Mouse (Mus musculus): ENCODE measurements around the gene Gpm6b. TPM values are rescaled to one million over a fixed set of nuclear protein-coding genes. Genes with fewer than 3 reads are reported as not detected.

The Gpm6b gene
- polyA plus RNA-seq, 1 experiment from 2014 or later, result 47.4 TPM

GRCm38 (mm10) chrX:166359927-166360440 is 121.3 kb downstream of the Gpm6b start:
- ATAC-seq (ENCODE audit: low read depth), result no peak
- Histone ChIP-seq H3K4me3 (ENCODE audit: low read length) (no peak overlapping the region), H3K36me3 (ENCODE audit: control insufficient read depth, insufficient read depth, low read length) (no peaks in the 10 kb centered on the region), H3K4me1 (replicated peaks; ENCODE audit: control insufficient read depth, insufficient read depth, low read length) (no peaks in the 10 kb centered on the region), H3K27me3 (ENCODE audit: control insufficient read depth, insufficient read depth, low read depth, low read length) (no peaks in the 10 kb centered on the region), H3K9me3 (ENCODE audit: control insufficient read depth, low read length) (no peaks in the 10 kb centered on the region), H3K9ac (ENCODE audit: low read length) (no peak overlapping the region), H3K27ac (ENCODE audit: low read length) (no peak overlapping the region), H3K4me2 (ENCODE audit: low read depth, low read length) (no peak overlapping the region)
- WGBS, result 71% methylated on average over 2 of the region's 2 CpGs

GRCm38 (mm10) chrX:166360455-166360854 is 121.7 kb downstream of the Gpm6b start:
- no peak for ATAC-seq (ENCODE audit: low read depth)

GRCm38 (mm10) chrX:166365458-166366213 is 126.9 kb downstream of the Gpm6b start:
- H3K27ac ChIP-seq (ENCODE audit: low read length), result no peak overlapping the region
- no peaks in the 10 kb centered on the region for H3K9me3 ChIP-seq (ENCODE audit: control insufficient read depth, low read length)
- H3K36me3 ChIP-seq (ENCODE audit: control insufficient read depth, insufficient read depth, low read length), result no peaks in the 10 kb centered on the region
- no peak overlapping the region for H3K9ac ChIP-seq (ENCODE audit: low read length)
- H3K4me2 ChIP-seq (ENCODE audit: low read depth, low read length), result no peak overlapping the region
- H3K27me3 ChIP-seq (ENCODE audit: control insufficient read depth, insufficient read depth, low read depth, low read length), result 0 out of 2 replicates have a peak, but pooled peaks cover 2% of the 10 kb centered on the region
- no peaks in the 10 kb centered on the region for H3K4me1 ChIP-seq (replicated peaks; ENCODE audit: control insufficient read depth, insufficient read depth, low read length)
- no peak for ATAC-seq (ENCODE audit: low read depth)
- no peak overlapping the region for H3K4me3 ChIP-seq (ENCODE audit: low read length)
- WGBS, result 74% methylated on average over 8 of the region's 8 CpGs

More at GRCm38 (mm10) chrX:166360455-166360854, 121.7 kb downstream of the Gpm6b start:
- no peak overlapping the region for H3K4me2 ChIP-seq (ENCODE audit: low read depth, low read length)
- H3K9me3 ChIP-seq (ENCODE audit: control insufficient read depth, low read length), result no peaks in the 10 kb centered on the region
- H3K4me3 ChIP-seq (ENCODE audit: low read length), result no peak overlapping the region
- H3K36me3 ChIP-seq (ENCODE audit: control insufficient read depth, insufficient read depth, low read length), result no peaks in the 10 kb centered on the region
- 79% methylated on average over 4 of the region's 4 CpGs for WGBS
- H3K27ac ChIP-seq (ENCODE audit: low read length), result no peak overlapping the region
- H3K4me1 ChIP-seq (replicated peaks; ENCODE audit: control insufficient read depth, insufficient read depth, low read length), result no peaks in the 10 kb centered on the region
- no peak overlapping the region for H3K9ac ChIP-seq (ENCODE audit: low read length)
- no peaks in the 10 kb centered on the region for H3K27me3 ChIP-seq (ENCODE audit: control insufficient read depth, insufficient read depth, low read depth, low read length)

GRCm38 (mm10) chrX:166376681-166377328 is 138.1 kb downstream of the Gpm6b start:
- no peaks in the 10 kb centered on the region for H3K36me3 ChIP-seq (ENCODE audit: control insufficient read depth, insufficient read depth, low read length)
- H3K27me3 ChIP-seq (ENCODE audit: control insufficient read depth, insufficient read depth, low read depth, low read length), result no peaks in the 10 kb centered on the region
- WGBS, result 70% methylated on average over 9 of the region's 9 CpGs
- H3K9ac ChIP-seq (ENCODE audit: low read length), result no peak overlapping the region
- no peak for ATAC-seq (ENCODE audit: low read depth)
- no peak overlapping the region for H3K27ac ChIP-seq (ENCODE audit: low read length)
- H3K4me2 ChIP-seq (ENCODE audit: low read depth, low read length), result no peak overlapping the region
- no peaks in the 10 kb centered on the region for H3K9me3 ChIP-seq (ENCODE audit: control insufficient read depth, low read length)
- no peak overlapping the region for H3K4me3 ChIP-seq (ENCODE audit: low read length)
- H3K4me1 ChIP-seq (replicated peaks; ENCODE audit: control insufficient read depth, insufficient read depth, low read length), result no peaks in the 10 kb centered on the region

GRCm38 (mm10) chrX:166378652-166379051 is 139.9 kb downstream of the Gpm6b start:
- H3K4me3 ChIP-seq (ENCODE audit: low read length), result no peak overlapping the region
- no peaks in the 10 kb centered on the region; the same call in 1 of the 2 replicates for H3K27me3 ChIP-seq (ENCODE audit: control insufficient read depth, insufficient read depth, low read depth, low read length)
- 81% methylated on average over 5 of the region's 5 CpGs for WGBS
- H3K9ac ChIP-seq (ENCODE audit: low read length), result no peak overlapping the region
- H3K9me3 ChIP-seq (ENCODE audit: control insufficient read depth, low read length), result no peaks in the 10 kb centered on the region
- ATAC-seq (ENCODE audit: low read depth), result no peak
- no peak overlapping the region for H3K27ac ChIP-seq (ENCODE audit: low read length)
- no peaks in the 10 kb centered on the region for H3K4me1 ChIP-seq (replicated peaks; ENCODE audit: control insufficient read depth, insufficient read depth, low read length)
- no peaks in the 10 kb centered on the region for H3K36me3 ChIP-seq (ENCODE audit: control insufficient read depth, insufficient read depth, low read length)
- H3K4me2 ChIP-seq (ENCODE audit: low read depth, low read length), result no peak overlapping the region

GRCm38 (mm10) chrX:166383606-166384005 is 144.9 kb downstream of the Gpm6b start:
- no peak for ATAC-seq (ENCODE audit: low read depth)
- Histone ChIP-seq H3K4me1 (replicated peaks; ENCODE audit: control insufficient read depth, insufficient read depth, low read length) (no peaks in the 10 kb centered on the region), H3K36me3 (ENCODE audit: control insufficient read depth, insufficient read depth, low read length) (no peaks in the 10 kb centered on the region), H3K4me3 (ENCODE audit: low read length) (no peak overlapping the region), H3K27me3 (ENCODE audit: control insufficient read depth, insufficient read depth, low read depth, low read length) (no peaks in the 10 kb centered on the region; the same call in 1 of the 2 replicates), H3K27ac (ENCODE audit: low read length) (no peak overlapping the region), H3K9me3 (ENCODE audit: control insufficient read depth, low read length) (no peaks in the 10 kb centered on the region), H3K4me2 (ENCODE audit: low read depth, low read length) (no peak overlapping the region), H3K9ac (ENCODE audit: low read length) (no peak overlapping the region)
- 77% methylated on average over 2 of the region's 2 CpGs for WGBS

- 44% methylated on average over 3 of the region's 3 CpGs for WGBS
- no peak overlapping the region for H3K27ac ChIP-seq (ENCODE audit: low read length)
- no peaks in the 10 kb centered on the region for H3K4me1 ChIP-seq (replicated peaks; ENCODE audit: control insufficient read depth, insufficient read depth, low read length)
- H3K9ac ChIP-seq (ENCODE audit: low read length), result no peak overlapping the region
- H3K4me3 ChIP-seq (ENCODE audit: low read length), result no peak overlapping the region
- no peaks in the 10 kb centered on the region for H3K9me3 ChIP-seq (ENCODE audit: control insufficient read depth, low read length)
- no peaks in the 10 kb centered on the region; the same call in 1 of the 2 replicates for H3K27me3 ChIP-seq (ENCODE audit: control insufficient read depth, insufficient read depth, low read depth, low read length)
- no peaks in the 10 kb centered on the region for H3K36me3 ChIP-seq (ENCODE audit: control insufficient read depth, insufficient read depth, low read length)
- no peak overlapping the region for H3K4me2 ChIP-seq (ENCODE audit: low read depth, low read length)
- peak; percentile 90 for ATAC-seq (ENCODE audit: low read depth)
Measured at GRCm38 (mm10) chrX:166384935-166385334, 146.2 kb downstream of the Gpm6b start.

GRCm38 (mm10) chrX:166386656-166387055 is 147.9 kb downstream of the Gpm6b start:
- Histone ChIP-seq H3K4me3 (ENCODE audit: low read length) (no peak overlapping the region), H3K27ac (ENCODE audit: low read length) (no peak overlapping the region), H3K9ac (ENCODE audit: low read length) (no peak overlapping the region), H3K27me3 (ENCODE audit: control insufficient read depth, insufficient read depth, low read depth, low read length) (no peaks in the 10 kb centered on the region; the same call in 1 of the 2 replicates), H3K4me2 (ENCODE audit: low read depth, low read length) (no peak overlapping the region), H3K36me3 (ENCODE audit: control insufficient read depth, insufficient read depth, low read length) (no peaks in the 10 kb centered on the region), H3K4me1 (replicated peaks; ENCODE audit: control insufficient read depth, insufficient read depth, low read length) (no peaks in the 10 kb centered on the region), H3K9me3 (ENCODE audit: control insufficient read depth, low read length) (no peaks in the 10 kb centered on the region)
- WGBS, result 79% methylated on average over 6 of the region's 6 CpGs
- no peak for ATAC-seq (ENCODE audit: low read depth)

GRCm38 (mm10) chrX:166393753-166394152 is 155.0 kb downstream of the Gpm6b start:
- Histone ChIP-seq H3K4me3 (ENCODE audit: low read length) (no peak overlapping the region), H3K9me3 (ENCODE audit: control insufficient read depth, low read length) (no peaks in the 10 kb centered on the region), H3K9ac (ENCODE audit: low read length) (no peak overlapping the region), H3K36me3 (ENCODE audit: control insufficient read depth, insufficient read depth, low read length) (no peaks in the 10 kb centered on the region), H3K27me3 (ENCODE audit: control insufficient read depth, insufficient read depth, low read depth, low read length) (no peaks in the 10 kb centered on the region; the same call in 1 of the 2 replicates), H3K4me2 (ENCODE audit: low read depth, low read length) (no peak overlapping the region), H3K4me1 (replicated peaks; ENCODE audit: control insufficient read depth, insufficient read depth, low read length) (no peaks in the 10 kb centered on the region), H3K27ac (ENCODE audit: low read length) (no peak overlapping the region)
- 85% methylated on average over 1 of the region's 1 CpGs for WGBS
- no peak for ATAC-seq (ENCODE audit: low read depth)

Data from lung, embryonic 16.5 days (tissue).